Mouse (Mus musculus) liver, embryonic 11.5 days (tissue): ENCODE measurements around the gene Gda. TPM values are rescaled to one million over a fixed set of nuclear protein-coding genes. Genes with fewer than 3 reads are reported as not detected.

ENCODE experiments used
- ATAC-seq: fragments of 200-750 bp; cut with Nextera tagmentation; replicated peaks from 2 replicates; pipeline ENCODE4 v1.8.0; 2017; ENCODE audit warnings: moderate number of reproducible peaks, mild to moderate bottlenecking, moderate TSS enrichment, moderate library complexity; ENCODE audit not compliant: low FRiP score
- DNase-seq: peaks from one replicate; pipeline ENCODE4 v3.0.0-alpha.2; 2017; ENCODE audit warnings: low spot score
- H3K27ac ChIP-seq: fragments of 300-500 bp; sonication (generic); 2 replicates; pipeline ENCODE4 v1.5.1; 2014; ENCODE audit warnings: mild to moderate bottlenecking, low read depth, low read length, control low read depth
- H3K27me3 ChIP-seq: fragments of 300-500 bp; sonication (generic); replicated peaks from 2 replicates; pipeline ENCODE4 v1.6.1; 2014; ENCODE audit warnings: low read length, mixed read lengths; ENCODE audit not compliant: control insufficient read depth, insufficient read depth
- H3K36me3 ChIP-seq: fragments of 300-500 bp; sonication (generic); 2 replicates; pipeline ENCODE4 v1.6.1; 2014; ENCODE audit warnings: mild to moderate bottlenecking, low read length, moderate library complexity, mixed read lengths; ENCODE audit not compliant: control insufficient read depth, insufficient read depth
- H3K4me1 ChIP-seq: fragments of 300-500 bp; sonication (generic); replicated peaks from 2 replicates; pipeline ENCODE4 v1.6.1; 2014; ENCODE audit warnings: low read length, mixed read lengths; ENCODE audit not compliant: control insufficient read depth, insufficient read depth
- H3K4me2 ChIP-seq: fragments of 300-500 bp; sonication (generic); 2 replicates; pipeline ENCODE4 v1.6.1; 2014; ENCODE audit warnings: mild to moderate bottlenecking, control low read depth, moderate library complexity
- H3K4me3 ChIP-seq: fragments of 300-500 bp; sonication (generic); 2 replicates; pipeline ENCODE4 v1.5.1; 2014; ENCODE audit warnings: low read depth, low read length, control low read depth
- H3K9ac ChIP-seq: fragments of 300-500 bp; sonication (generic); 2 replicates; pipeline ENCODE4 v1.6.1; 2014; ENCODE audit warnings: low read depth, low read length, control low read depth
- H3K9me3 ChIP-seq: fragments of 300-500 bp; sonication (generic); 2 replicates; pipeline ENCODE4 v1.6.1; 2016; ENCODE audit warnings: low read length, inconsistent platforms, mixed read lengths; ENCODE audit not compliant: control insufficient read depth
- WGBS: fragments of 180-500 bp; shearing (Covaris S2); extraction: QIAGEN DNeasy Blood & Tissue Kit; methylation state at CpG from one replicate; pipeline ENCODE4 v1.1.7; 2014; 5-methylcytosine and 5-hydroxymethylcytosine counted together
- polyA plus RNA-seq: library from polyadenylated mRNA; unstranded; fragments of >200 nt; fragmentation: Nextera tagmentation; extraction: Ambion mirVana; gene quantifications from 2 replicates; pipeline ENCODE4 v1.2.1, GENCODE M21; 2014

Gene Gda
- polyA plus RNA-seq, 1 experiment from 2014 or later = 0.40 TPM

DNA sequence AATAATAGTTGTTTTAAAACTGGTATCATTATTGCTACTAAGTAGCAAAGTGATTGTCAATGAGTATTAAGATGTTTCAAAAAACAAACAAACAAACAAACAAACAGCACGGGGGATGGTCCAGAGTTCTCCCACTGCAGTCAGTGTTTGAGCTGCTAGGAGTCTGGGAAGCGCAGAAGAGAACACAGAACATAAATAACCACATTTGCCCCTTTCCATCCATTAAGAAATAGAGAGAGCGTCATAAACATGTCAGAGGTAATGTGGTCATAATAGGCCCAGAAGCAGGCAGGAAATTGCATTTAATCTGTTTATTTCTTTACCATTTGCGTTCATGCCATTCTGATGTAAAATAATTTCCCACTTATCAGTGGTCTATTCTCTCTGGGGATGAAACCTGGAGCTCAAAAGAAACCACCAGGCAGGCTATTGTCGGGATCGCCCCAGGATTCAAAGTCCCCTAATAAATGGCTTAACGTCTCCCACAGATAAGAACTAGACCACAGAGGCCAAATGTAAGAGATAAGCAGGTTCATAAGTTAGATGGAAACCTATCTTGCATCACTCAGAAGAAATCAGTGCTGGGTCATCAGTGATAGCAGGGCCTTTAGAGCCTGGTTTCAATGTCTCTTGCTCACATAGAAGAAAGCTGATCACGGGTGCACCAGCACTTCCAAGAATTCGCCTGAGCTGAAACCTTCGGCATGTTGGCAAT, 20.7 kb upstream of the Gda start:
- no peak overlapping the region for H3K9ac ChIP-seq
- no peak overlapping the region for H3K4me2 ChIP-seq
- 66% methylated on average over 10 of the region's 10 CpGs for WGBS
- H3K4me3 ChIP-seq = no peak overlapping the region
- H3K27ac ChIP-seq = no peak overlapping the region
- H3K4me1 ChIP-seq = no peaks in the 10 kb centered on the region
- H3K9me3 ChIP-seq = no peaks in the 10 kb centered on the region
- ATAC-seq (no peak), DNase-seq (no peak)
- no peaks in the 10 kb centered on the region for H3K36me3 ChIP-seq
- H3K27me3 ChIP-seq = no peaks in the 10 kb centered on the region

- DNase-seq (no peak), ATAC-seq (no peak)
- Histone ChIP-seq H3K4me1 (no peaks in the 10 kb centered on the region), H3K27me3 (no peaks in the 10 kb centered on the region), H3K4me3 (no peak overlapping the region), H3K27ac (no peak overlapping the region), H3K9me3 (no peaks in the 10 kb centered on the region), H3K36me3 (no peaks in the 10 kb centered on the region), H3K4me2 (no peak overlapping the region), H3K9ac (no peak overlapping the region)
These were observed 18.1 kb upstream of the Gda start for GRCm38 (mm10) chr19:21491391-21491790.

DNA sequence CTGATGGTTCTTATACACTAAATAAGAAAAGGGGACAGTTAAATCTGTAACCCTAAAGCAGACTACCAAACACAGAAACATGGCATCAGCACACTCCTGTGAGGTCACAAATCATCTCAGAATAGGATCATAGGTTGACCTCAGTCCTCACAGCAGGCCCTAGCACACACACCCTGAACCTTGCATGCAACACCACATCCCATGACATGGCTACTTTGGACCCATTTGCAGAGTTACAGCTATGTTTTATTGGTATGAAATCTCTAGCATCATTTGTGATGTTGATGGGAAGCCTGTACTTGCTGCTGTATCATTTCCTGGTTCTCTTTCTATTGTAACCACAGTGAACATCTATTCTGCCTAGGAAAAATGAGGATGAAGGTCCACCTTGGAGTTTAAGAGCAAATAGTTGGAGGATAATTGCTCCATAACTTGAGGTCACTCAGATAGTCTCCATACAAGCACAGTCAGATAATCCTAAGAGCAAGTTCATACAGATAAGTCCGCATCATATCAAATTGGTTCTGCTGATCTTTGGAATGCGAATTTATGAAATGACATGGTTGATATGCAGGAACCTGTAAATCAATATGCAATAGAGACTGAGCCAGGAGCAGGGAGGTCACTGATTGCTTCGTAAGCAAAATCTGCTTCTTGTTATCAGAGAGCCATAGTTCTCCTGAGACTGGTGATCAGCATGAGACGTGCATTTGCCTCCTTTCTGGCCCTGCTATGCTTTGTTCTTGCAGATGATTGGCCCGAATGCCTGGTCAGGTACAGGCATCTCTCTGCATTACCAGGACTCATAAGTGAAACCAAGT, 14.1 kb upstream of the Gda start:
- ATAC-seq (no peak), DNase-seq (no peak)
- no peaks in the 10 kb centered on the region for H3K27me3 ChIP-seq
- H3K4me3 ChIP-seq = no peak overlapping the region
- H3K9ac ChIP-seq = no peak overlapping the region
- H3K27ac ChIP-seq = no peak overlapping the region
- no peaks in the 10 kb centered on the region for H3K9me3 ChIP-seq
- no peak overlapping the region for H3K4me2 ChIP-seq
- no peaks in the 10 kb centered on the region for H3K36me3 ChIP-seq
- 71% methylated on average over 5 of the region's 5 CpGs for WGBS
- no peaks in the 10 kb centered on the region for H3K4me1 ChIP-seq

DNA sequence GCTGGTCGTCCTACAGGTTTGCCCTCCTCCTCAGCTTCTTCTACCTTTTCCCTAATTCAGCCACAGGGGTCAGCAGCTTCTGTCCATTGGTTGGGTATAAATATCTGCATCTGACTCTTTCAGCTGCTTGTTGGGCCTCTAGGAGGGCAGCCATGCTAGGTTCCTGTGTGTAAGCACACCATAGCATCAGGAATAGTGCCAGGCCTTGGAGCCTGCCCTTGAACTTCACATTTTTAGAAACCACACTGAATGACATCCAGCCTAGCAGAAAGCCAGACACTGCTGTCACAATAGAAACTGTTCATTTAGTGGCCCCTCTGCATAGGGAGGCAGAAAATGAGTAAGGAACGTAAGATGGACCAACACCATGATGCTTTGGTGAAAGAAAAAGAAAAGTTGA, 8.9 kb upstream of the Gda start:
- Histone ChIP-seq H3K4me3 (no peak overlapping the region), H3K9me3 (no peaks in the 10 kb centered on the region), H3K9ac (no peak overlapping the region), H3K4me2 (no peak overlapping the region), H3K4me1 (no peaks in the 10 kb centered on the region), H3K27me3 (no peaks in the 10 kb centered on the region), H3K27ac (no peak overlapping the region), H3K36me3 (no peaks in the 10 kb centered on the region)
- 84% methylated on average over 2 of the region's 2 CpGs for WGBS
- DNase-seq (no peak), ATAC-seq (no peak)

DNA sequence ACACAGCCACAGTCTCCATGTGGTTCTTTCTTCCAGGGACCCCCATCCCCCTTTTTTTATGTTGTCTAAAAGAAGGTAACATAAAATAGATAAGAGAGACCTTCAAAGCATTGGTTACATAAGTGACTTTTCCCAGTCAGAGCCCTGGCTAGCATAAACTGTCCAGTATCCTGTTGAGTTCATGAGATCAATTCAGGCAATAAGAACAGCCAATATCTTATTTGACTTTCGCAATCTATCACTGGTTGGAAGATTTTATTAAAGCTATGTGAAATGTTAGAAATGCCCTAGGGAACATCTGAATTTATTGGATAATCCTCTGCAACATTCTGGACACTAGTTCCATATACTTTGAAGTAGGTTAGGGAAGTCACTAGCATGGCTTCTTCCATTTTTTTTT, 7.8 kb upstream of the Gda start:
- Histone ChIP-seq H3K36me3 (no peaks in the 10 kb centered on the region), H3K4me2 (no peak overlapping the region), H3K4me3 (no peak overlapping the region), H3K9ac (no peak overlapping the region), H3K9me3 (no peaks in the 10 kb centered on the region), H3K4me1 (no peaks in the 10 kb centered on the region), H3K27ac (no peak overlapping the region), H3K27me3 (no peaks in the 10 kb centered on the region)
- WGBS = 85% methylated on average over 1 of the region's 1 CpGs
- ATAC-seq = no peak
- no peak for DNase-seq

- Histone ChIP-seq H3K4me1 (no peaks in the 10 kb centered on the region), H3K27ac (no peak overlapping the region), H3K4me2 (no peak overlapping the region), H3K36me3 (no peaks in the 10 kb centered on the region), H3K27me3 (no peaks in the 10 kb centered on the region), H3K9me3 (no peaks in the 10 kb centered on the region), H3K4me3 (no peak overlapping the region), H3K9ac (no peak overlapping the region)
- ATAC-seq (no peak), DNase-seq (no peak)
- WGBS = 78% methylated on average over 2 of the region's 2 CpGs
These were observed 6.8 kb upstream of the Gda start for GRCm38 (mm10) chr19:21480053-21480419.

- H3K9ac ChIP-seq = no peak overlapping the region
- no peaks in the 10 kb centered on the region for H3K4me1 ChIP-seq
- ATAC-seq (no peak), DNase-seq (no peak)
- H3K27ac ChIP-seq = no peak overlapping the region
- no peaks in the 10 kb centered on the region for H3K9me3 ChIP-seq
- H3K4me2 ChIP-seq = no peak overlapping the region
- 63% methylated on average over 18 of the region's 18 CpGs for WGBS
- H3K36me3 ChIP-seq = no peaks in the 10 kb centered on the region
- no peaks in the 10 kb centered on the region for H3K27me3 ChIP-seq
- H3K4me3 ChIP-seq = no peak overlapping the region
These were observed 6.2 kb upstream of the Gda start for GRCm38 (mm10) chr19:21479183-21480052.

DNA sequence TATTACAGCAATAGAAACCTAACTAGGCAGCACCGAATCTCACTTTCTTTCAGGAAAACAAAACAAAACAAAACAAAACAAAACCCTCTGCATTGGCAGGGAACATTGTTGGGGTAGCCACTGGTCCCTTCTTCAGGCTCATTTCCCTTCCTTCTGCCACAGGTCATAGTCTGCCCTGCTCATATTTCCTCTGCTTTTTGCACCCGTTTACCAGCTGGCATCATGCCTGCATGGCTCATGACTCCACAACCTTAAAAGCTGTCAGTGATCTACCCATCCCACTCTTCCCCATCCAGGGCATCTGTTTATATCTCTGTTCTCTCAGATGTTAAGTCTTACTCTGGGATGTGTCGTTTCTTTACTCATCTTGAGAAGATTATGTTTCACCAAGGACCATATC, 5.3 kb upstream of the Gda start:
- Histone ChIP-seq H3K27me3 (peaks cover 2% of the 10 kb centered on the region; the same call in 1 of the 2 replicates), H3K36me3 (no peaks in the 10 kb centered on the region), H3K4me3 (no peak overlapping the region), H3K9ac (no peak overlapping the region), H3K27ac (no peak overlapping the region), H3K4me1 (no peaks in the 10 kb centered on the region), H3K4me2 (no peak overlapping the region), H3K9me3 (no peaks in the 10 kb centered on the region)
- ATAC-seq = no peak
- DNase-seq = no peak
- 69% methylated on average over 3 of the region's 3 CpGs for WGBS
